Mouse (Mus musculus): Measurements from ENCODE around the gene Klhl22. TPM values are rescaled to one million over a fixed set of nuclear protein-coding genes. Genes with fewer than 3 reads are reported as not detected.

The Klhl22 gene
- polyA plus RNA-seq (2012; fragmentation: generic; extraction: Trizol): 10 to 100 TPM; 19.3 to 59.6 TPM

GRCm38 (mm10) chr16:17759344-17759773 lies at the start of gene Klhl22:
Klhl22 (plus strand) TSS chr16:17759618.

GRCm38 (mm10) chr16:17732841-17733340 lies 26.5 kb upstream of the Klhl22 start, which contains the start of gene Med15:
Med15 (minus strand) TSS chr16:17732891.

GRCm38 (mm10) chr16:17796971-17797811 lies 37.8 kb downstream of the Klhl22 start, which contains the start of gene Scarf2:
Scarf2 (plus strand) TSS chr16:17797282.

GRCm38 (mm10) chr16:17832821-17833220 lies 73.4 kb downstream of the Klhl22 start, which contains the start of gene B830017H08Rik:
B830017H08Rik (plus strand) TSS chr16:17833121.

GRCm38 (mm10) chr16:17838051-17838450 lies 78.6 kb downstream of the Klhl22 start, which contains the start of gene Car15:
Car15 (minus strand) TSS chr16:17838364.

Other genes with a start within 250 kb of the Klhl22 start
- gene Thap7, start 228.5 kb upstream of the Klhl22 start, polyA plus RNA-seq (2012; fragmentation: generic; extraction: Trizol): 10 to 100 TPM; 66.6 to 70.5 TPM
- gene Lrrc74b, start 198.4 kb upstream of the Klhl22 start, polyA plus RNA-seq (2012; fragmentation: generic; extraction: Trizol): under 1 TPM; 0.01 to 0.02 TPM
- gene P2rx6, start 197.7 kb upstream of the Klhl22 start, polyA plus RNA-seq (2012; fragmentation: generic; extraction: Trizol): 10 to 100 TPM in 1 of 2 experiments, under 1 TPM in 1; 0.85 to 11.0 TPM
- gene Slc7a4, start 176.4 kb upstream of the Klhl22 start, polyA plus RNA-seq (2012; fragmentation: generic; extraction: Trizol): under 1 TPM; 0.12 to 0.14 TPM
- gene Smpd4, start 140.3 kb upstream of the Klhl22 start, polyA plus RNA-seq (2012; fragmentation: generic; extraction: Trizol): 10 to 100 TPM in 1 of 2 experiments, 1 to 10 TPM in 1; 6.8 to 27.4 TPM
- 10 to 100 TPM in 1 of 2 experiments, 1 to 10 TPM in 1; 8.7 to 19.2 TPM for gene Ccdc74a, start 113.1 kb upstream of the Klhl22 start, polyA plus RNA-seq (2012; fragmentation: generic; extraction: Trizol)
- 10 to 100 TPM; 15.8 to 54.1 TPM for gene Med15, start 26.7 kb upstream of the Klhl22 start, polyA plus RNA-seq (2012; fragmentation: generic; extraction: Trizol)
- 100 to 1,000 TPM in 1 of 2 experiments, 10 to 100 TPM in 1; 35.1 to 151 TPM for gene Scarf2, start 37.7 kb downstream of the Klhl22 start, polyA plus RNA-seq (2012; fragmentation: generic; extraction: Trizol)
- under 1 TPM in 1 of 2 experiments, not detected in 1; 0.46 TPM for gene B830017H08Rik, start 73.5 kb downstream of the Klhl22 start, polyA plus RNA-seq (2012; fragmentation: generic; extraction: Trizol)
- 1 to 10 TPM in 1 of 2 experiments, under 1 TPM in 1; 0.37 to 5.4 TPM for gene Car15, start 78.7 kb downstream of the Klhl22 start, polyA plus RNA-seq (2012; fragmentation: generic; extraction: Trizol)
- under 1 TPM; 0.01 to 0.39 TPM for gene Gm20518, start 132.1 kb downstream of the Klhl22 start, polyA plus RNA-seq (2012; fragmentation: generic; extraction: Trizol)
- under 1 TPM; 0.02 to 0.19 TPM for gene Tssk1, start 134.6 kb downstream of the Klhl22 start, polyA plus RNA-seq (2012; fragmentation: generic; extraction: Trizol)
- 10 to 100 TPM; 25.5 to 64.3 TPM for gene Dgcr2, start 138.9 kb downstream of the Klhl22 start, polyA plus RNA-seq (2012; fragmentation: generic; extraction: Trizol)
- gene Tssk2, start 139.0 kb downstream of the Klhl22 start, polyA plus RNA-seq (2012; fragmentation: generic; extraction: Trizol): under 1 TPM; 0.04 to 0.14 TPM
- gene Ess2, start 151.7 kb downstream of the Klhl22 start, polyA plus RNA-seq (2012; fragmentation: generic; extraction: Trizol): 10 to 100 TPM; 17.5 to 30.4 TPM
- not detected for gene Gsc2, start 155.4 kb downstream of the Klhl22 start, polyA plus RNA-seq (2012; fragmentation: generic; extraction: Trizol)
- gene Slc25a1, start 168.6 kb downstream of the Klhl22 start, polyA plus RNA-seq (2012; fragmentation: generic; extraction: Trizol): 100 to 1,000 TPM; 104 to 113 TPM
- gene Vpreb2, start 220.8 kb downstream of the Klhl22 start, polyA plus RNA-seq (2012; fragmentation: generic; extraction: Trizol): not detected

All from C3H10T1/2 (cell line).